Mouse (Mus musculus) ES-E14 (cell line): ENCODE results near the gene Psapl1. TPM values are rescaled to one million over a fixed set of nuclear protein-coding genes. Genes with fewer than 3 reads are reported as not detected.

Source experiments
- DNase-seq: peaks from one replicate; pipeline ENCODE4 v3.0.0-alpha.2; 2013; ENCODE audit warnings: low read depth, low spot score
- H3K27ac ChIP-seq: 2 replicates; pipeline ENCODE4 v1.5.1; 2012; ENCODE audit warnings: low read depth, mild to moderate bottlenecking, low read length, moderate library complexity, mixed read lengths; ENCODE audit not compliant: poor library complexity, insufficient read depth, severe bottlenecking
- H3K36me3 ChIP-seq: 2 replicates; pipeline ENCODE4 v1.6.1; 2012; ENCODE audit warnings: mild to moderate bottlenecking, low read length, moderate library complexity, mixed read lengths; ENCODE audit not compliant: control insufficient read depth, poor library complexity, insufficient read depth, severe bottlenecking
- H3K4me1 ChIP-seq, 2 experiments: fragments of 150-350 bp in 1 of 2; sonication (generic) in 1 of 2; 2 replicates each; pipeline ENCODE4 v1.6.1; 2012; ENCODE audit warnings: low read length in 2 of 2, mild to moderate bottlenecking in 1 of 2, mixed read lengths in 1 of 2; ENCODE audit not compliant: control insufficient read depth in 2 of 2, insufficient read depth in 2 of 2, poor library complexity in 1 of 2
- H3K4me3 ChIP-seq, 2 experiments: fragments of 150-350 bp in 1 of 2; sonication (generic) in 1 of 2; 2 replicates each; pipeline ENCODE4 v1.5.1; 2012; ENCODE audit warnings: low read length in 2 of 2, low read depth in 1 of 2, mild to moderate bottlenecking in 1 of 2, mixed read lengths in 1 of 2; ENCODE audit not compliant: insufficient read depth in 1 of 2, poor library complexity in 1 of 2, severe bottlenecking in 1 of 2
- H3K9ac ChIP-seq: 2 replicates; pipeline ENCODE4 v1.6.1; 2012; ENCODE audit warnings: low read depth, mild to moderate bottlenecking, low read length, mixed read lengths; ENCODE audit not compliant: poor library complexity, insufficient read depth, severe bottlenecking
- H3K9me3 ChIP-seq: fragments of 150-350 bp; sonication (generic); 2 replicates; pipeline ENCODE4 v1.6.1; 2012; ENCODE audit warnings: low read depth, mild to moderate bottlenecking, low read length; ENCODE audit not compliant: control insufficient read depth, insufficient read depth
- CHD2 ChIP-seq: IDR thresholded peaks from 2 replicates; pipeline ENCODE4 v1.6.1; 2014; ENCODE audit warnings: mild to moderate bottlenecking, low read depth, low read length, inconsistent platforms
- HCFC1 ChIP-seq: IDR thresholded peaks from 2 replicates; pipeline ENCODE4 v1.6.1; 2012; ENCODE audit warnings: low read length, inconsistent platforms, borderline replicate concordance; ENCODE audit not compliant: insufficient read depth
- MAFK ChIP-seq: IDR thresholded peaks from 2 replicates; pipeline ENCODE4 v1.6.1; 2014; ENCODE audit warnings: mild to moderate bottlenecking, low read depth, low read length, inconsistent platforms; ENCODE audit not compliant: insufficient read depth
- ZC3H11A ChIP-seq: IDR thresholded peaks from 2 replicates; pipeline ENCODE4 v1.6.1; 2012; ENCODE audit warnings: low read depth, mild to moderate bottlenecking, inconsistent platforms, low read length, borderline replicate concordance
- ZNF384 ChIP-seq: IDR thresholded peaks from 2 replicates; pipeline ENCODE4 v1.6.1; 2012; ENCODE audit warnings: low read depth, low read length, inconsistent platforms
- in situ Hi-C, 2 experiments: fragments of 600-800 bp; cut with MboI; formaldehyde crosslinking; loops; one replicate each; pipeline ENCODE4 v1.15.1; 2025; ENCODE audit warnings: low sequenced_read_pairs in 2 of 2, inconsistent platforms in 1 of 2; ENCODE audit not compliant: unreplicated experiment in 2 of 2
- total RNA-seq: library from RNA; depleted of rRNA; stranded (reverse); fragments of 300-350 nt; gene quantifications from 2 replicates; pipeline ENCODE4 v1.2.3, GENCODE M21; 2012

The Psapl1 gene
- total RNA-seq, 1 experiment: not detected

DNA sequence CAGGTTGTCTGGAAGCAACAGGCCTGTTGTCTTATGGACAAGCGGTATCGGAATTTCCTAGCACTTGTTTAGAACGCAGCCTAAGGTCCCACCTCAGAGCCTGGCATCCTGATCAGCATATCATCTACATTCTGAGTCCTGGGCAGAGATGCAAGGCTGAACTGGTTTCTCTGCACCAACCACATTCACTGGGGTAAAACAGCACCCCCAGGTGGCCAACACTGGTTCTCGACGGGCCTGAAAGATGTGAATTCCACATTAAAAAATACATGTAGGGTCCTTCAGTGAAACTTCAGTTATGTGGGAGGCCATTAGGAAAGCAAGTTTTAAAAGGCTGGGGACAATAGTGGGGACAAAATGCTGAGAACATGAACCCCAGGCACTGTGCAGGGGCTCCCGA lies 20.0 kb downstream of the Psapl1 start:
- in situ Hi-C loops: no loop called here
- Histone ChIP-seq H3K4me1 (no peaks in the 10 kb centered on the region; a peak in 1 of 4 replicates), H3K27ac (no peak overlapping the region), H3K9me3 (no peaks in the 10 kb centered on the region), H3K36me3 (no peaks in the 10 kb centered on the region), H3K9ac (no peak overlapping the region), H3K4me3 (no peak overlapping the region)
- TF ChIP-seq MAFK (no peak), HCFC1 (no peak), CHD2 (no peak)
- DNase-seq: no peak

DNA sequence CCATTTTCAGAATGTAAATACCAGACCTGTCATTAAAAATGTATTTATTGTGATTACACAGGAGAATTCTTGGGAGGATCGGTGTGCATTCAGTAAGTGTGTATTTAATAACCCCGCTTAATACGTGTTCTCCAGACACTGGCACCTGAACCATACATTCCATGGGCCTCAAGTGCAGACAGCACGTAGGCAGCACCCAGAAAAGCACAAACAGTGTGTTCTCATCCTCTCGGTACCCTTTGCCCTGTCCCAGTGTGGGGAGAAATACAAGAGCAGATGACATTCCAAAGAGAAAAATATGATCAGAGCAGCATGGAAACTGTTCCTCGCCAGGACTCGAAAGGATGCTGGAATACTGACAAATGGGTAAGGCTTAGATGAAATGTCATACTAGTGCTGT lies 22.0 kb downstream of the Psapl1 start:
- Histone ChIP-seq H3K9ac (no peak overlapping the region), H3K36me3 (no peaks in the 10 kb centered on the region), H3K27ac (no peak overlapping the region), H3K4me1 (no peaks in the 10 kb centered on the region; a peak in 1 of 4 replicates), H3K9me3 (no peaks in the 10 kb centered on the region), H3K4me3 (no peak overlapping the region)
- in situ Hi-C loops: no loop called here
- no peak for DNase-seq
- no peak for TF ChIP-seq ZC3H11A
- TF ChIP-seq HCFC1: no peak
- TF ChIP-seq ZNF384: no peak
- no peak for TF ChIP-seq CHD2
- TF ChIP-seq MAFK: no peak

DNA sequence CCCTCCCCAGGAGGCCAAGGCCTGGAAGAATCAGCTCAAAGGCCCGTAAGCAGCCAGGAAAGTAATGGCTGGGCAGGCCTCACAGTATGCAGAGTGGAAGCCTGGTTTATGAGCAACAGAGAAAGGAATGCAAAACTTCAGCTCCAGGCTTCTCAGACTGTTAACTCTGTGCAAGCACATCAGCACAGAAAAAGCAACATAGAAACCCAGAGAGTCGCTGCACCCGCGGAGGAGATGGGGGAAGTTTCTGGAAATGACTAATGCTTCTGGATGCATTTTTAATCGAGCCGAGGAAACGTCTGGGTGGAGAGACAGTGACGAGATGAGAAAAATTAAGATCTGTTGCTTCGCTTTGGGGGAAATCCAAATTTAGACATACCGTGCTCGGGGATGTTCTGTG lies 22.5 kb downstream of the Psapl1 start:
- H3K27ac ChIP-seq: no peak overlapping the region
- in situ Hi-C loops: no loop called here
- no peaks in the 10 kb centered on the region for H3K36me3 ChIP-seq
- DNase-seq: no peak
- no peak overlapping the region for H3K9ac ChIP-seq
- H3K4me1 ChIP-seq: no peaks in the 10 kb centered on the region
- H3K9me3 ChIP-seq: no peaks in the 10 kb centered on the region
- TF ChIP-seq ZNF384 (no peak), CHD2 (no peak), ZC3H11A (no peak), HCFC1 (no peak), MAFK (no peak)
- no peak overlapping the region for H3K4me3 ChIP-seq

DNA sequence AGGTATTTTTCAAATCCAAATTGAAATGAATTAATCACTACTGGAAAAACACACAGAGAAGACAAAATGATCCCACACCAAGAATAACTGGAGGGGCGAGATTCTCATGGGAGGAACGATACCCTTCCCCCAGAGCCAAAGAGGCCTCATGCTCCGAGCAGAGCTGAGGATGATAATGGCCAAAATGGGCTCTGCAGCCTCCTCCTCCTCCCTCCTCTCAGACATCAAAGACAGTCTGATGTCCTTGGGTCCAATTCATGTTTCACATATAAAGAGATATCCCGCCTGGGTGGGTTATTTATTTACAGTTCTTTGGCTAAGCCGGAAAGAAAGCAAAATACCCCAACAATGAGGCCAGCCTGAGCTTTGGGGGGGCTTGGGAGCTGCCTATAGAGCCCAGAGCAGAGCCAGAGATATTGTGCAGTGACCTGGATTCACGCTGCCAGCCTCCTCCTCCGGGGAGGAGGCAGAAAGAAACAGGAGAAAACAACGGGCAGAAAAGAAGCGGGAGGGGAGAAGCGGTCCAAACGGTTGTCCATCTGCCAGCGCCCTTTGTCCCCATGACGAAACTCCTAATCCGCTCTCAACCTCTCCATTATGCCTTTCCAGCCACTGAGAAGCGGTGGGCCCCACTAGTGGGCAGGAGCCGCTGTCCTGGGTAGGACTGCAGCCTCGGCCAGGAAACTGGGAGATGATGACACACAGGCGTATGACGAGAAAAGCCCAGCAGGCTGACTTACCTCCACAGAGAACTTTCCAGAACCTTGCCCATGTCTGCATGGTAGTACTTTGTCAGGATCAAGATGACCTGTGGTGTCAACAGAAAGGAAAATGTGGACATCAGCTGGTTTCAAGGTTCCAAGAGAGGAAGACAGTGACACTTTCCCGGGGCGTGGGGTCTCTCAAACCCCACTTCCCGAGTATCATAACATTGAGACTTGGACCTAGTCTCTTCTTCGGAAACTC lies 24.9 kb downstream of the Psapl1 start:
- no peaks in the 10 kb centered on the region for H3K36me3 ChIP-seq
- H3K27ac ChIP-seq: no peak overlapping the region
- DNase-seq: no peak
- H3K9me3 ChIP-seq: no peaks in the 10 kb centered on the region
- no peak for TF ChIP-seq MAFK
- no peak for TF ChIP-seq CHD2
- no peak for TF ChIP-seq ZNF384
- no peak for TF ChIP-seq ZC3H11A
- no peak for TF ChIP-seq HCFC1
- in situ Hi-C loops: no loop called here
- no peaks in the 10 kb centered on the region for H3K4me1 ChIP-seq
- no peak overlapping the region for H3K9ac ChIP-seq
- no peak overlapping the region for H3K4me3 ChIP-seq
